Mouse (Mus musculus) embryonic fibroblast, embryonic 13.5 days (primary cell): ENCODE data around the gene Fam222b. TPM values are rescaled to one million over a fixed set of nuclear protein-coding genes. Genes with fewer than 3 reads are reported as not detected.
A peak's percentile ranks its signal among the peaks of the same experiment; 100 is the strongest.

Experiments used
- H3K27ac ChIP-seq: 2 replicates; pipeline ENCODE4 v1.5.1; 2012; ENCODE audit warnings: low read length, control low read depth, inconsistent platforms; ENCODE audit not compliant: insufficient read depth
- H3K4me1 ChIP-seq: 2 replicates; pipeline ENCODE4 v1.6.1; 2011; ENCODE audit warnings: low read length; ENCODE audit not compliant: control insufficient read depth, insufficient read depth
- H3K4me3 ChIP-seq: 2 replicates; pipeline ENCODE4 v1.5.1; 2011; ENCODE audit warnings: mild to moderate bottlenecking, control low read depth, low read length; ENCODE audit not compliant: insufficient read depth
- CTCF ChIP-seq: IDR thresholded peaks from 2 replicates; pipeline ENCODE4 v1.5.1; 2011; ENCODE audit warnings: mild to moderate bottlenecking, control low read depth, low read length, moderate library complexity, borderline replicate concordance; ENCODE audit not compliant: insufficient read depth
- POLR2A ChIP-seq: IDR thresholded peaks from 2 replicates; pipeline ENCODE4 v1.6.1; 2011; ENCODE audit warnings: low read depth, mild to moderate bottlenecking, control low read depth, low read length, moderate library complexity
- polyA plus RNA-seq: library from polyadenylated mRNA; stranded (reverse); fragments of >200 nt; gene quantifications from 2 replicates; pipeline ENCODE4 v1.2.4, GENCODE M21; 2011; ENCODE audit warnings: low read depth; ENCODE audit not compliant: missing spikeins, insufficient read length

The Fam222b gene
- polyA plus RNA-seq, 1 experiment, result 10.2 TPM

GRCm38 (mm10) chr11:78114676-78115366, 20.4 kb downstream of the Fam222b start:
- H3K4me3 ChIP-seq, result peak overlapping the region; percentile 45
- peak overlapping the region; percentile 45 for H3K27ac ChIP-seq
- H3K4me1 ChIP-seq, result peaks cover 12% of the 10 kb centered on the region; the same call in 1 of the 2 replicates
- no peak; the same call in none of the 2 replicates for TF ChIP-seq POLR2A
- TF ChIP-seq CTCF, result no peak

GRCm38 (mm10) chr11:78115367-78116145, 21.1 kb downstream of the Fam222b start:
- TF ChIP-seq POLR2A (peak; percentile 19), CTCF (no peak)
- Histone ChIP-seq H3K4me1 (peaks cover 13% of the 10 kb centered on the region), H3K4me3 (peak overlapping the region; percentile 76), H3K27ac (peak overlapping the region; percentile 45)

GRCm38 (mm10) chr11:78116146-78116410, 21.6 kb downstream of the Fam222b start:
- Histone ChIP-seq H3K27ac (peak overlapping the region; percentile 15; the same call in 1 of the 2 replicates), H3K4me1 (peaks cover 13% of the 10 kb centered on the region), H3K4me3 (peak overlapping the region; percentile 76)
- no peak for TF ChIP-seq CTCF
- no peak for TF ChIP-seq POLR2A

GRCm38 (mm10) chr11:78118467-78118866, 24.0 kb downstream of the Fam222b start:
- no peak overlapping the region for H3K4me3 ChIP-seq
- TF ChIP-seq CTCF (no peak), POLR2A (no peak)
- H3K27ac ChIP-seq, result no peak overlapping the region
- peaks cover 13% of the 10 kb centered on the region for H3K4me1 ChIP-seq

- TF ChIP-seq CTCF (no peak), POLR2A (no peak)
- peaks cover 6% of the 10 kb centered on the region for H3K4me1 ChIP-seq
- no peak overlapping the region for H3K4me3 ChIP-seq
- H3K27ac ChIP-seq, result no peak overlapping the region
Measured at GRCm38 (mm10) chr11:78119898-78120297, 25.4 kb downstream of the Fam222b start.

- H3K27ac ChIP-seq, result no peak overlapping the region
- no peak overlapping the region for H3K4me3 ChIP-seq
- TF ChIP-seq CTCF (no peak), POLR2A (no peak)
- H3K4me1 ChIP-seq, result peaks cover 9% of the 10 kb centered on the region
Measured at GRCm38 (mm10) chr11:78121176-78121575, 26.7 kb downstream of the Fam222b start.

- no peak overlapping the region for H3K27ac ChIP-seq
- TF ChIP-seq CTCF (no peak), POLR2A (no peak)
- H3K4me3 ChIP-seq, result no peak overlapping the region
- peaks cover 9% of the 10 kb centered on the region for H3K4me1 ChIP-seq
Measured at GRCm38 (mm10) chr11:78122815-78123214, 28.4 kb downstream of the Fam222b start.

- TF ChIP-seq POLR2A, result no peak
- TF ChIP-seq CTCF, result no peak
- H3K4me3 ChIP-seq, result no peak overlapping the region
- H3K27ac ChIP-seq, result no peak overlapping the region
- peaks cover 9% of the 10 kb centered on the region for H3K4me1 ChIP-seq
Measured at GRCm38 (mm10) chr11:78123782-78124181, 29.3 kb downstream of the Fam222b start.

- H3K4me3 ChIP-seq, result no peak overlapping the region
- TF ChIP-seq POLR2A, result no peak
- no peak for TF ChIP-seq CTCF
- no peak overlapping the region for H3K27ac ChIP-seq
- peaks cover 3% of the 10 kb centered on the region; the same call in 1 of the 2 replicates for H3K4me1 ChIP-seq
Measured at GRCm38 (mm10) chr11:78125691-78126090, 31.2 kb downstream of the Fam222b start.

- no peak overlapping the region for H3K27ac ChIP-seq
- H3K4me1 ChIP-seq, result peaks cover 3% of the 10 kb centered on the region; the same call in 1 of the 2 replicates
- TF ChIP-seq CTCF, result no peak
- TF ChIP-seq POLR2A, result no peak
- H3K4me3 ChIP-seq, result no peak overlapping the region
Measured at GRCm38 (mm10) chr11:78126739-78127138, 32.3 kb downstream of the Fam222b start.
